Mouse (Mus musculus): ENCODE results near the gene Tmbim1. TPM values are rescaled to one million over a fixed set of nuclear protein-coding genes. Genes with fewer than 3 reads are reported as not detected.

Tmbim1 gene
- polyA plus RNA-seq, 1 experiment from 2014 or later: 54.9 TPM

- no peak overlapping the region for H3K4me3 ChIP-seq (replicated peaks)
- peak overlapping the region; percentile 31 for H3K4me2 ChIP-seq (replicated peaks)
- no peak overlapping the region for H3K9ac ChIP-seq
- no peaks in the 10 kb centered on the region for H3K9me3 ChIP-seq
- H3K27me3 ChIP-seq (replicated peaks): no peaks in the 10 kb centered on the region
- H3K4me1 ChIP-seq (replicated peaks): peaks cover 11% of the 10 kb centered on the region
- 52% methylated on average over 5 of the region's 5 CpGs for WGBS
- ATAC-seq: peak; percentile 92
- peaks cover 20% of the 10 kb centered on the region; the same call in 1 of the 2 replicates for H3K36me3 ChIP-seq
- H3K27ac ChIP-seq: peak overlapping the region; percentile 84
Measured at GRCm38 (mm10) chr1:74249331-74249980, 56.0 kb downstream of the Tmbim1 start.

DNA sequence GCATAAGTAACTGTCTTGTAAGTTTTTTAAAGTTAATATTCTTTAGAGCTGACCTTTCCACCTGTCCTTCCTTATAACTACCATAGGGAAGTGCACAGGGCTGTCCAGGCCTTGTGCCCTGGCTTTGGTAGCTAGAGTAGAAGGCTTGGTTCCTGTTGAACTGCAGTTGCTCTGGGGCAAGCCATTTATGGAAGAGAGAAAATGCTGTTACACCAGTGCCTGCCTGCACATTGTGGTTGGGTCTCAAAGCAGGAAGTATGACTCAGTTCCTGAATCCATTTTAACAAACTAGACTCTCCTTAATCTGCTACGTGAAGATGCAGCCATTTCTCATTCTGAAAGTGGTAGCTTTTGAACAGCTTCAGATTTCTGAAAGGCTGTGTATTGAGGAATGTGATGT, 56.6 kb downstream of the Tmbim1 start:
- ATAC-seq: peak; percentile 79
- 28% methylated on average over 1 of the region's 1 CpGs for WGBS
- H3K27ac ChIP-seq: peak overlapping the region; percentile 84
- H3K27me3 ChIP-seq (replicated peaks): no peaks in the 10 kb centered on the region
- H3K9ac ChIP-seq: no peak overlapping the region
- peaks cover 11% of the 10 kb centered on the region for H3K4me1 ChIP-seq (replicated peaks)
- H3K4me2 ChIP-seq (replicated peaks): no peak overlapping the region
- H3K9me3 ChIP-seq: no peaks in the 10 kb centered on the region
- peaks cover 19% of the 10 kb centered on the region; the same call in 1 of the 2 replicates for H3K36me3 ChIP-seq
- H3K4me3 ChIP-seq (replicated peaks): no peak overlapping the region

DNA sequence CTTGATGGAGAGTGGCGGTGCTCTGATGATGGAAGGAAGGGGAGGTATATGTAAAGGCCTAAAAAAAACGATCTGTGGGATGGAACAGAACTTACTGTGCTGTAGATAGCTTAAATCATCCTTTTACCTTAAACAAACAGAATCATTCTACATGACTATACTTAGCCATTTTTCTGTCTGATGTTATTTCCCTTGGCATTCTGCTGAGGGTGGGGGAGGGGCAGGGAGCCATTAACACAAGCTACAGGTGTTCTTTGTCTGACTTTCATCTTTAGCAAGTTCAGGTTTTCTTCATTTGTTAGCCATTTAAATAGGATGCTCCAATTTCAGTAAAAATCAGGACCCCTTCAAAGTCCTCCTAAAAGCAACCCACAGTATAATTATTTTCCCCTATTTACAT, 59.9 kb downstream of the Tmbim1 start:
- H3K27me3 ChIP-seq (replicated peaks): no peaks in the 10 kb centered on the region
- H3K4me3 ChIP-seq (replicated peaks): no peak overlapping the region
- no peak overlapping the region for H3K9ac ChIP-seq
- WGBS: 43% methylated on average over 2 of the region's 2 CpGs
- no peaks in the 10 kb centered on the region for H3K9me3 ChIP-seq
- no peaks in the 10 kb centered on the region; the same call in 1 of the 2 replicates for H3K36me3 ChIP-seq
- no peak for ATAC-seq
- peaks cover 20% of the 10 kb centered on the region for H3K4me1 ChIP-seq (replicated peaks)
- no peak overlapping the region for H3K4me2 ChIP-seq (replicated peaks)
- no peak overlapping the region for H3K27ac ChIP-seq

DNA sequence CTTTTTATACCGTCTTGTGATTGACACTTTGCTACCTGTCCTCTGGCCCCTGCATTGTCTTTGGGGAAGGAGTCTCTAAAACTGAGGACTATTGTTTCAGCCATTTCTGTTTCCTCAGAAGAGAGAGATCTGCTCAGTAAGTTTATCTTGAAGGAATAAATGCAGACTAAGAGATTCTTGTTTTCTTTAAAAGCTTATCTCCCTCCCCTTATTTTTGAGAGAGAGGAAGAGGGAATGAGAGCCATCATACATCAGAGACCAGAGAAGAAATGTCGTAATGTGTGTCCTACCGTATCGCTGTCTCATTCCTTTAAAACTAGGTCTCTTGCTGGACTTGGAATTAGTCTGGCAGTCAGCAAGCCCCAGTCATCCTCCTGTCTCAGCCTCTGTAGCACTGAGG, 64.6 kb downstream of the Tmbim1 start:
- Histone ChIP-seq H3K27ac (peak overlapping the region; percentile 66), H3K9ac (no peak overlapping the region), H3K4me2 (replicated peaks) (peak overlapping the region; percentile 30; the same call in 1 of the 2 replicates), H3K4me3 (replicated peaks) (no peak overlapping the region), H3K36me3 (no peaks in the 10 kb centered on the region), H3K4me1 (replicated peaks) (peaks cover 28% of the 10 kb centered on the region), H3K27me3 (replicated peaks) (no peaks in the 10 kb centered on the region), H3K9me3 (no peaks in the 10 kb centered on the region)
- no peak for ATAC-seq
- 51% methylated on average over 4 of the region's 4 CpGs for WGBS

GRCm38 (mm10) chr1:74240311-74240710, 65.1 kb downstream of the Tmbim1 start:
- no peak overlapping the region for H3K4me3 ChIP-seq (replicated peaks)

GRCm38 (mm10) chr1:74239618-74240017, 65.8 kb downstream of the Tmbim1 start:
- Histone ChIP-seq H3K4me3 (replicated peaks) (peak overlapping the region; percentile 6), H3K4me2 (replicated peaks) (peak overlapping the region; percentile 83), H3K27me3 (replicated peaks) (no peaks in the 10 kb centered on the region), H3K4me1 (replicated peaks) (peaks cover 26% of the 10 kb centered on the region), H3K27ac (peak overlapping the region; percentile 66; the same call in 1 of the 2 replicates), H3K9ac (peak overlapping the region; percentile 4), H3K9me3 (no peaks in the 10 kb centered on the region), H3K36me3 (no peaks in the 10 kb centered on the region)
- ATAC-seq: no peak
- WGBS: 29% methylated on average over 11 of the region's 11 CpGs

More at GRCm38 (mm10) chr1:74240311-74240710, 65.1 kb downstream of the Tmbim1 start:
- H3K36me3 ChIP-seq: no peaks in the 10 kb centered on the region
- 22% methylated on average over 6 of the region's 6 CpGs for WGBS
- no peak overlapping the region for H3K9ac ChIP-seq
- peak overlapping the region; percentile 66 for H3K27ac ChIP-seq
- H3K9me3 ChIP-seq: no peaks in the 10 kb centered on the region
- H3K4me2 ChIP-seq (replicated peaks): peak overlapping the region; percentile 37
- H3K27me3 ChIP-seq (replicated peaks): no peaks in the 10 kb centered on the region
- no peak for ATAC-seq
- peaks cover 28% of the 10 kb centered on the region for H3K4me1 ChIP-seq (replicated peaks)

DNA sequence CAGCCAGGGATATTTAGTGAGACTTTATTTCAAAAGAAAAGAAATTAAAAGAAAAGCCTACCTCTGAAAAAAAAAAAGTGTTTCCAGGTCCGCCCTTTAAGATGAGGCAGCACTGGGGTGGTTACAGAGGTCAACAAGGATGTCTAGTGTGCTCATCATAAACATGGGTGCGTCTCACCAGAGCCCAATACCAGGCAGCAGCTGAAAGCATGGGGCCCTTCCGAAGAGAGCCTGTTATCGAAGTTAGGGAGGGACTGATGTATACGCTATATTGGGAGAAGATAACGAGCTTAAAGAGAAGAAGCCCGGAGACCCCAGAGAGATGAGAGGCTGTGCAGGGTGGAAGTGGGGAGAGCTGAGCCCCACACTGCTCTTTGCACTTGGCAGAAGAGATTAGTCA, 66.3 kb downstream of the Tmbim1 start:
- no peaks in the 10 kb centered on the region for H3K27me3 ChIP-seq (replicated peaks)
- peak; percentile 42; the same call in 1 of the 2 replicates for ATAC-seq
- H3K27ac ChIP-seq: peak overlapping the region; percentile 66
- H3K9me3 ChIP-seq: no peaks in the 10 kb centered on the region
- H3K36me3 ChIP-seq: no peaks in the 10 kb centered on the region
- peaks cover 26% of the 10 kb centered on the region for H3K4me1 ChIP-seq (replicated peaks)
- H3K4me3 ChIP-seq (replicated peaks): peak overlapping the region; percentile 6
- H3K4me2 ChIP-seq (replicated peaks): peak overlapping the region; percentile 83
- WGBS: 13% methylated on average over 7 of the region's 7 CpGs
- H3K9ac ChIP-seq: peak overlapping the region; percentile 10

Other genes with a start within 250 kb of the Tmbim1 start
- 23.1 and 29.1 TPM in 2 replicates for gene Tns1, start 181.2 kb downstream of the Tmbim1 start, polyA plus RNA-seq (2015; fragmentation: Nextera tagmentation; extraction: Ambion mirVana)
- 0.18 and 0.34 TPM in 2 replicates for gene Rufy4, start 180.1 kb downstream of the Tmbim1 start, polyA plus RNA-seq (2015; fragmentation: Nextera tagmentation; extraction: Ambion mirVana)
- 0.24 and 0.35 TPM in 2 replicates for gene Cxcr2, start 151.6 kb downstream of the Tmbim1 start, polyA plus RNA-seq (2015; fragmentation: Nextera tagmentation; extraction: Ambion mirVana)
- not detected in 2 replicates for gene Cxcr1, start 111.0 kb downstream of the Tmbim1 start, polyA plus RNA-seq (2015; fragmentation: Nextera tagmentation; extraction: Ambion mirVana)
- gene Arpc2, start 69.5 kb downstream of the Tmbim1 start, polyA plus RNA-seq (2015; fragmentation: Nextera tagmentation; extraction: Ambion mirVana): 518 and 584 TPM in 2 replicates
- 3.1 and 3.3 TPM in 2 replicates for gene Gpbar1, start 27.1 kb downstream of the Tmbim1 start, polyA plus RNA-seq (2015; fragmentation: Nextera tagmentation; extraction: Ambion mirVana)
- 225 and 244 TPM in 2 replicates for gene Aamp, start 20.9 kb downstream of the Tmbim1 start, polyA plus RNA-seq (2015; fragmentation: Nextera tagmentation; extraction: Ambion mirVana)
- 120 and 127 TPM in 2 replicates for gene Pnkd, start 20.7 kb downstream of the Tmbim1 start, polyA plus RNA-seq (2015; fragmentation: Nextera tagmentation; extraction: Ambion mirVana)
- gene Catip, start 56.5 kb upstream of the Tmbim1 start, polyA plus RNA-seq (2015; fragmentation: Nextera tagmentation; extraction: Ambion mirVana): 0.39 and 0.53 TPM in 2 replicates
- gene Slc11a1, start 69.6 kb upstream of the Tmbim1 start, polyA plus RNA-seq (2015; fragmentation: Nextera tagmentation; extraction: Ambion mirVana): 6.4 and 6.7 TPM in 2 replicates
- gene Ctdsp1, start 85.9 kb upstream of the Tmbim1 start, polyA plus RNA-seq (2015; fragmentation: Nextera tagmentation; extraction: Ambion mirVana): 75.4 and 78.7 TPM in 2 replicates
- gene Vil1, start 103.8 kb upstream of the Tmbim1 start, polyA plus RNA-seq (2015; fragmentation: Nextera tagmentation; extraction: Ambion mirVana): 135 and 146 TPM in 2 replicates
- 58.9 and 61.4 TPM in 2 replicates for gene Cnot9, start 200.4 kb upstream of the Tmbim1 start, polyA plus RNA-seq (2015; fragmentation: Nextera tagmentation; extraction: Ambion mirVana)
- 0.29 TPM in 1 of 2 replicates, not detected in the other for gene Plcd4, start 237.3 kb upstream of the Tmbim1 start, polyA plus RNA-seq (2015; fragmentation: Nextera tagmentation; extraction: Ambion mirVana)
- 22.2 and 26.0 TPM in 2 replicates for gene Usp37, start 238.7 kb upstream of the Tmbim1 start, polyA plus RNA-seq (2015; fragmentation: Nextera tagmentation; extraction: Ambion mirVana)

All from intestine, embryonic 15.5 days (tissue).